Mouse (Mus musculus): ENCODE results near the gene Nxf1. TPM values are rescaled to one million over a fixed set of nuclear protein-coding genes. Genes with fewer than 3 reads are reported as not detected.
"Not testable (repeated sequence)": the region's sequence is repeated elsewhere in the genome, so short reads cannot be mapped to it uniquely, and the experiment has no call there.

Gene Nxf1
- total RNA-seq (2015) = 339 and 367 TPM in 2 replicates
- total RNA-seq (2017) = 76.5 and 91.9 TPM in 2 replicates

GRCm38 (mm10) chr19:8756635-8757387 lies at the start of gene Nxf1:
Nxf1 (plus strand) TSS chr19:8757073.
- peak; percentile 92 for ATAC-seq (replicated peaks; ENCODE audit: poor library complexity)

DNA sequence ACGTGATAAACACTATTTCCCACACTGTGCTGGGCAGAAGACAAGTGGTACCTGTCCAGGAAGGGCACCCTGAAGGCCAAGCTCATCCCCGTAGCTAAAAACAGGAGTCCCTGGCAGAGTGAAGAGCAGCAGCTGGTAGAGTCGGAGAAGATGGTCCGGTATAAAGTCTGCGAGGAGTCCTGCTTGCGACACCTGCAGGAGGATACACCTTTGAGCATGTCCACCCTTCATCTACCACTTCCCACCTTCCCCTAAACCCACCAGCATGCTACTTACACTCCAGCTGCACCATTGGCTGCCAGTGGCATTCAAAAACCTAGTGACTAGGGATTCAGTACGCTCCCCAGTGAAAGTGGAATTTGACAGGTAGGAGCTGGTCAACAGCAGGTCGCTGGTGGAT lies 47.9 kb upstream of the Nxf1 start:
- ATAC-seq (replicated peaks; ENCODE audit: poor library complexity) = no peak

DNA sequence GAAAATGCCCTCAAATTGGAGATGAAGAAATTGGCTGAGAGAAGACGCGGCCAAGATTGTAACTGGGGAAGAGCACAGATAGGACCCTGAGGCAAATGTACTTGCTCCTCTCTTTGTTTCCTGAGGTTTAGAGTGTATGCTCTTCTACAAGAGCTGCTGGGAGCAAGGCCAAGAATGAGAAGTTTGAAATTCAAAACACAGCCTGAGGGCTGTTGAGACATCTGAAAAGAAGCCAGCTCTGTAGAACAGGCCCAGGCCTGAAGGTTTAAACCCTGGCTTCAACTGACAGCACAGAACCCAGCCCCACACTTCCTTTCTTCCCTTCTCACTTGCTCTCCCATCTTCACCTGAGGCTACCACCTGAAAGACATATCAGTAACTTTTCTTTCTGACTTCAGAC lies 46.8 kb upstream of the Nxf1 start:
- ATAC-seq (replicated peaks; ENCODE audit: poor library complexity) = no peak

DNA sequence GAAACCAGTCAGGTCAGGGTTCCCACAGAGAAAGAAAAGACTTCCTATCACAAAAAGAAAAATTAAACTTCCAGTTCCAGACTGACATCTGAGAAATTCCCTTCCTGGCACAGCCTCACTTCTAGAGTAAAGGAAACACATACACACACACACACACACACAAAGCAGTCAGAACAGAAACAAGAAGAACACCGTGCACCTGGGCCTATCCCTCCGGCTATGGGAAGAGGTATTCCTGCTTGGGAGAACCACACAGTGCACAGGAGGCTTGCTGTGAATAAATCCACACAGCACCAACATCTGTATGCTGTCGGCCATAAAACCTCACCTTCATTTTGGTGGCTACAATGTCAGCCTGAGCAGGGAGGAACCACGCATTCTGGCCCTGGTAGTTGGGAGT lies 45.4 kb upstream of the Nxf1 start:
- ATAC-seq (replicated peaks; ENCODE audit: poor library complexity) = no peak

GRCm38 (mm10) chr19:8711949-8712869 lies 44.7 kb upstream of the Nxf1 start:
- ATAC-seq (replicated peaks; ENCODE audit: poor library complexity) = no peak

- peak; percentile 71 for ATAC-seq (replicated peaks; ENCODE audit: poor library complexity)
Observed at GRCm38 (mm10) chr19:8712870-8713305, 44.0 kb upstream of the Nxf1 start.

GRCm38 (mm10) chr19:8713306-8713996 lies 43.4 kb upstream of the Nxf1 start:
- peak; percentile 71 for ATAC-seq (replicated peaks; ENCODE audit: poor library complexity)

- peak; percentile 16 for ATAC-seq (replicated peaks; ENCODE audit: poor library complexity)
Observed at GRCm38 (mm10) chr19:8713997-8714652, 42.7 kb upstream of the Nxf1 start.

DNA sequence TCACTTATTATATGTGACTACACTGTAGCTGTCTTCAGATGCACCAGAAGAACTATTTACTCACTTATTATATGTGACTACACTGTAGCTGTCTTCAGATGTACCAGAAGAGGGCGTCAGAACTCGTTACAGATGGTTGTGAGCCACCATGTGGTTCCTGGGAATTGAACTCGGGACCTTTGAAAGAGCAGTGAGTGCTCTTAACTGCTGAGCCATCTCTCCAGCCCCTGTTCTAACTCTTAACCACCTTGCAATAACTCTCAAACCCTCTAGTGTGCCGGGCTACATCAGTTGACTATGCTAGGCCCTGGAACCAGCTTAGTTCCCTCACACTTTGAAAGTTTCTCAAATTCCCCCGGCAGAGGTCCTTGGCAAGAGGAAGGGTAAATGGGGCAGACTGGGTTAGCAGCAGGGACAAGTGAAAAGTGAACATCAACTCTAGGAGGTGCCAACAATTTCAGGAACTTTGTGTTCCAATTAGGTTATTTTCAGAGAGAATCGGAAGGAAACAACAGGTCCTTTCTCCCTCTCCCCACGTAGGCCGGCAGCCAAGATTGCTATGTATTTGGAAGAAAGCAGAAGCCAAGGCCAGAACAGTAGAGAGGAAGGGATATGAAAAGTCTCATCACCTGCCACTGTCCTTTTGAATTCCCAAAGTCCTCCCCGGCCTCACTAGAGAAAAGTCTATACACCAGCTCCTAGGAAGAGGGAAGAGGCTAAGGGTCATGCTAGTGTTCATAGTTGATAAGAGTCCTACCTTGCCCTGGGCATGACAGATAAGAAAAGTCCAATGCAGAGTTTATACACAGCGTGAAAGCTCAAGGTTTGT lies 42.0 kb upstream of the Nxf1 start:
- ATAC-seq (replicated peaks; ENCODE audit: poor library complexity) = peak; percentile 18; the same call in 1 of the 2 replicates

DNA sequence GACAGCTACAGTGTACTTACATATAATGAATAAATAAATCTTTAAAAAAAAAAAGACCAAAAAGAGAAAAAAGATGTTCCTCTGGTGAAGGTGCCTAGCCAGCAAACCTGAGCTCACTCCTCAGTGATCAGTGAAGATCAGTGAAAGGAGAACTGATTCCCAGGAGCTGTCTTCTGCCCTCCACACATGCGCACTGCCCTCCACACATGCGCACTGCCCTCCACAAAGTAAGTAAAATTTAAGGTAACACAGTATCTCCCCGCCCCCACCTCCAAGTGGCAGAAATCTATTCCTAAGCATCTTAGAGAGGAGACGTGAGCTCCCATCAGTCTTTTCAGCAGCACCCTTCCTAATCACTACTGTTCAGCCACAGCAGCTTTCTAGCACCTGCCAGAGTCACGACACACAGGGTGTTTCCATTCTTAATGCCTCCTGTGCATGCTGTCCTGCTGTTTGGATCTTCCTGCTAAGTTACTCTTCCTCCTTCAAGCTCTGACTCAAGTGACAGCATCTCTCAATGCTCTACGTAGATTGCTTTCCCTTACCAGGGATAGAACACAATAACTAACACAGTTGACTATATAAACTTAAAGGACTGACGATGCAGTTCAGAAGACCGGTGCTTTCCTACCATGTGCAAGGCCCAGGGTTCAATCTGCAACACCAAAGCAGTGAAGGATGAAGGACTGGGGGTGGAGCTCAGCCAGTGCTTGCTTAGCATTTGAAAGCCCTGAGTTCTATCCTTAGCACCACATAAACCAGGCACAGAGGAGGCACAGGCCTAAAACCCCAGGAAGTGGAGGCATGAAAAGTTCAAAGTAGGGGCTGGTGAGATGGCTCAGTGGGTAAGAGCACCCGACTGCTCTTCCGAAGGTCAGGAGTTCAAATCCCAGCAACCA lies 40.8 kb upstream of the Nxf1 start:
- no peak for ATAC-seq (replicated peaks; ENCODE audit: poor library complexity)

- ATAC-seq (replicated peaks; ENCODE audit: poor library complexity) = no peak
Observed at GRCm38 (mm10) chr19:8716767-8717475, 40.0 kb upstream of the Nxf1 start.

DNA sequence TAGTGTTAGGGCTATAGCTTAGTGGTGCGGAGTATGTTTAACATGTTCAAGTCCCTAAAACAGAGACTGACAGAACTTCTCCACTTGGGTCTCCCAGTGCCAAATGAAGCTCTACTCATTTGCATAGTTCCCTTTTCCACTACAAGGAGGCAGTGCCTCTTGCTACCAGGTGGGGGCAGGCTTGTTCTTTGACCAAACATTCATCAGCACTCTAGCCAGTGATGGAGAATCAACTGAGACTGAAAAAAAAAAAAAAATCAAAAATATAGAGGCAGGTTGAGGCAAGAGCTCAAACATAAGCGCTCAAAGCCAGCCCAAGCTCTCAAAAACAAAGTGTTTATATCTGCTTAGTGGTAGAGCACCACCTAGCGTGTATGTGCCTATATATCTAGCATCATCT lies 38.5 kb upstream of the Nxf1 start:
- ATAC-seq (replicated peaks; ENCODE audit: poor library complexity) = peak; percentile 40

DNA sequence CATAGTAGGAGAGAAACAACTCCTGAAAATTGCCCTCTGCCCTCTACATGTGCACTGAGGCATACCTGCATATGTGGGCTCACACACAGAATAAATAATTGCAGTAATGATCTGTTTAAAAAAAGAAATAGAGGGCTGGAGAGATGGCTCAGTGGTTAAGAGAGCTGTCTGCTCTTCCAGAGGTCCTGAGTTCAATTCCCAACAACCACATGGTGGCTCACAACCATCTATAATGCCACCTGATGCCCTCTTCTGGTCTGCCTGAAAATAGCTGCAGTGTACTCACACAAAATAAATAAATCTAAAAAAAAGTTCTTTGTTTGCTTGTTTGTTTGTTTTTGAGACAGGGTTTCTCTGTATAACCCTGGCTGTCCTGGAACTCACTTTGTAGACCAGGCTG lies 37.8 kb upstream of the Nxf1 start:
- ATAC-seq (replicated peaks; ENCODE audit: poor library complexity) = not testable (repeated sequence)

GRCm38 (mm10) chr19:8721378-8721777 lies 35.5 kb upstream of the Nxf1 start:
- ATAC-seq (replicated peaks; ENCODE audit: poor library complexity) = no peak

- ATAC-seq (replicated peaks; ENCODE audit: poor library complexity) = no peak
Observed at GRCm38 (mm10) chr19:8722021-8722420, 34.9 kb upstream of the Nxf1 start.

DNA sequence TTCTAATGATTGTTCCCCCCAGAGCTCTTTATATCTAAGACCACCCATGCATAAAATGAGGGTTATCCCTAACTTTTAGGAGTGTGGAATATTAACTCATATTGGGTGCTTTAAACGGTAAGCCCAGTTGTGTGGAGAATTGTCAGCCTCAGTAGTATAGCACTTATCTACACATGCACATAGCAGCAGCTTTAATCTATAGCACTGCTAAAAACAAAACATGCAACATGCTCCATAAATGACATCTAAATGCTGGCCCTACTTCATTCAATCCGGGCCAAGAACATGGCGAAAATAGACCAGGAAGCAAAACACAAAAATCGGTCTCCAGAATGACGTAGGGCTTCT lies 34.3 kb upstream of the Nxf1 start:
- no peak for ATAC-seq (replicated peaks; ENCODE audit: poor library complexity)

GRCm38 (mm10) chr19:8722907-8723573 lies 33.8 kb upstream of the Nxf1 start, which contains the start of gene Slc3a2:
Slc3a2 (minus strand) TSS chr19:8723369.
- ATAC-seq (replicated peaks; ENCODE audit: poor library complexity) = peak; percentile 76
